Mouse (Mus musculus): Measurements from ENCODE around the gene Ulk4.

GRCm38 (mm10) chr9:121162789-121163188 is 114.2 kb downstream of the Ulk4 start:
- TF ChIP-seq CTCF (IDR thresholded peaks at IDR 0.05; ENCODE audit: low read depth) (peak; percentile 53), EP300 (IDR thresholded peaks at IDR 0.05; ENCODE audit: low read depth) (no peak)

Measured in liver, postnatal 0 days (tissue).